Mouse (Mus musculus): ENCODE measurements at regions not wholly inside any gene's neighbourhood (a gene's known extent, or its start where the extent isn't known, plus 50 kb on each side); places are given as distances from the start of the nearest gene placed in this dataset.
A peak's percentile ranks its signal among the peaks of the same experiment; 100 is the strongest.

DNA sequence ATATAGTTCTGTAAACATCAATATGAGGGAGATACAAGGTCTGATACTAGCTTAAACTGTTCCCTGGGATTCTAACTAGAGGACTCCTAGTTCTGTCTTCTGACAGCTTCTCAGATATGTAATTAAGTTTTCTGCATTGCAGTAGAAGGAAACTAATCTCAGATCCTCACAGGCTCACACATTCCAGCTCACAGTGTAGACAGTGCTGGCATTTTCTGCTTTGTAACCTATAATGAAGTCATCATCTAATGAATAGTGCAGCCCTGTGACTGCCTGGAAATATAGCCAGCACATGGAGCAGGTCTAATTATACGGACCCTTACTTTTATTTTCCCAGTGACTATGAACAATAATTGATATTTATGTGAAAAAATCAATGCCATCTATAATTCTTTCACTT is 331.2 kb upstream of the Celf2 start:
- DNase-seq (ENCODE audit: low spot score in 2 of 2): no peak

DNA sequence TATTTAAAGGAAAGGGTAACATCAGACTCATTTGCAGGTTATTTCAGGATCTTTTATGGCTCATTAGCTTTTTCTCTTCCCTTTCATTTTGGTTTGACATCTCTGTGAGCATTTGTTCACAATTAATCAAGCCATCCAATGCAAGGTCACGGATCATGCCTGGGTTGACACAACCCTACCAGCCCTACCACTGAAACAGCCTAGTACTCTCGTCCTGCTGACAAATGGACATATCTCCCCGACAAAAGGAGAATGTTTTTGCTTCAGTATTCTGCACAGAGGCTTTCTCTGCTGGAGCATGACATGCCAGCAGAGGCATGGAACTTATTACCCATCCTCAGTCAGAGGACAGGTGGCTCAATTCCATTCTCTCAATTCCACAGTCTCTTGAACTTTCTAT is 328.5 kb upstream of the Celf2 start:
- no peak for DNase-seq (ENCODE audit: low spot score in 2 of 2)

DNA sequence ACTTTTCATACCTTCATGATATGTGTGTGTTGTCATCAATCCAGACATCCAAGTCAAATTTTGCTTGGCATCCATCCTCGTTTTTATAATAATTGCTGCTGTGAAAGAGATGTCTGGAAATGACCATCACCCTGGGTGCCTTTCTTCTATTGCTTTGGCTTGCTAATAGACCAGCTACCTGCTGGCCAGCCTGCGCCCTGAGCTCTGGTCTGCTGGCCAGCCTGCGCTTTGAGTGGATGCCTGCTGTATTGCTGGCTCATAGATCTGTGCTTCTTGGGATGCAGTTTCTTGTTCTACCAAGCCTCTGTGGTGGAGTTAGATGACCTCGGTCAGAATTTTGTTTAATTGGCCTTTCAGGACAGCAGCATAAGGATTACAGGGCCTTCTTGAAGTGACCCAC is 321.9 kb upstream of the Celf2 start:
- DNase-seq (ENCODE audit: low spot score in 2 of 2): no peak

DNA sequence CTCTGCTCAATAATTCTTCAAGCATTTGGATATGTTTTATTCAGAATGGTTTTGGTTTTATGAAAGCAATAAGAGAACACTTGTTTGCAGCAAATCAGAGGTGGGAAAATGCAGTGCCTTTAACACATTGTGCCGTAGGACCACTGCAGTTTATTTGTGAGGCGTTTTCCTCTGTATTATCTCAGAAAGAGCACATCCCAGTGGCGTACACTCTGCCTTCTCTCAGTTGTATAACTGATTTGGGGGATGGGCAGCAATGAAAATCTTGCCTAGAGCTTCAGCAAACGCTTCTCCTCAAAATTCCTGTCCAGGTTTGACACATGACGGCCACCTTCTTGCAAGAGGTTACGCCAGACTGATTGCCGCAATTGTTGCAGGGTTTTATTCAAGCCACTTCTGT is 316.9 kb upstream of the Celf2 start:
- DNase-seq (ENCODE audit: low spot score in 2 of 2): peak; percentile 24 to 46

DNA sequence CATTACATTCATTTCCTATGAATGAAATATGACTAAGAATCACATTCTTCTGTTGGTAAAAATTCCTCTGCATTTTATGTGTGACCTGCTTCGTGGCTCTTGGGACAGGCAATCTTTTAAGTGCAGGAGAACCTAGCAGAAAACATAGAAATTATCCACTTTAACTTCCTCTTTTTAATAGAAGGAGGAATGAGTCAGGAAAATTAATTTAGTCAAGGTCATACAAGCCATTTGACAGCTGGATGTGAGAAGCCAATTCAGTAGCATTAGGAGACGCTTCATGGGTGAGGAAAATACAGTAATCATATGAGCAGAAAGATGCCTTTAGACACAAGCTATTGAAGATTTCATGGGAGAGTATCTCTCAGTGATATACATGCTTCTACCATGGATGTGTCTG is 287.1 kb upstream of the Celf2 start:
- no peak for DNase-seq (ENCODE audit: low spot score in 2 of 2)

DNA sequence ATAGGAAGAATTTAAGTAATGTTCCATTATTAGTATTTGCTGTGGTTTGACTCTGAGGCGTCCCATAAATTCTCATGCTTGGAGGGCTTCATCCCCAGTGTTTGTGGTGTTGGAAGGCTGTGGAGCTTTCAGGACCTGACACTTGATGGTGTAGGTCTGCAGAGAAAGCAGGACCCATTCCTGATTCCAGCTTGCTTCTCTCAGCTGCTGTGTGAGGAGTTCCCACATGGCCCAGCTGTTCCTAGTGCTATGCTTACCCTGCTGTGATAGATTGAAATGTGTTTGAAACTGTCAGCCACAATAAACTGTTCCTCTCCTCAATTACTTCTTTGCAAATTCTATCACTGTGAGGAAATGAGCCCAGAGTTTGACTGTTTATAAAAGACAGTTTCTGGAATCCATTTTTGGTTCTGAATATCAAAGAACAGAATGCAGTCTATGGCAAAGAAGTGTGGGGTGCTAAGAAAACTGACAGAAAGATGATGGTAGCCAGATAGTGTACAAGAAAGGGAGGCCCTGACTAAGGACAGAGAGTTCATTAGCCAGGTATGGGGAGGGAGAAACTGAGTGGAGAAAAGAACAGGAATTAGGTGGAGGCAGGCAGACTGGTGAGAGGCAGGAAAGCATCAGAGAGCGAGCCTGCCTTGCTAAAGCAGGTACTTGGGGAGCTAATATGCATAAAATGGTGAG is 283.2 kb upstream of the Celf2 start:
- peak in 1 of 2 experiments; percentile 19 for DNase-seq (ENCODE audit: low spot score in 2 of 2)

DNA sequence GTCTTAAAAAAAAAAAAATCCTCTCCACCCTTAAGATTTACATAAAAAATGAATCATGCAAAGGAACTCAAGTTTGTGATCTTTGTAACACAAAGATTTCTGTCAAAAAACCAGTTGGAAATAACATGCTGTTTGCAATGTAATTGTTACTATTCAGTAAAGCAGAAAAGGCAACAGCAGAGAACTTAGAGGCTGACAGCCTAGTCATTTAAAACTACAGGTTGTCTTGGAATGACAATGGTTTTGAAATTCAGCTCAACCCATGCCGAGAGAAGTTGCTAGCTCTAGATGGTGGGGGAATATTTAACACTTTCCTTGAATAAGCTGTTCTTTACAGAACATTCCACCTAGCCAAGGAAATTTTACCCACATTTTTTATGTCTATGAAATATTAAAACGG is 269.2 kb upstream of the Celf2 start:
- no peak for DNase-seq (ENCODE audit: low spot score in 2 of 2)

DNA sequence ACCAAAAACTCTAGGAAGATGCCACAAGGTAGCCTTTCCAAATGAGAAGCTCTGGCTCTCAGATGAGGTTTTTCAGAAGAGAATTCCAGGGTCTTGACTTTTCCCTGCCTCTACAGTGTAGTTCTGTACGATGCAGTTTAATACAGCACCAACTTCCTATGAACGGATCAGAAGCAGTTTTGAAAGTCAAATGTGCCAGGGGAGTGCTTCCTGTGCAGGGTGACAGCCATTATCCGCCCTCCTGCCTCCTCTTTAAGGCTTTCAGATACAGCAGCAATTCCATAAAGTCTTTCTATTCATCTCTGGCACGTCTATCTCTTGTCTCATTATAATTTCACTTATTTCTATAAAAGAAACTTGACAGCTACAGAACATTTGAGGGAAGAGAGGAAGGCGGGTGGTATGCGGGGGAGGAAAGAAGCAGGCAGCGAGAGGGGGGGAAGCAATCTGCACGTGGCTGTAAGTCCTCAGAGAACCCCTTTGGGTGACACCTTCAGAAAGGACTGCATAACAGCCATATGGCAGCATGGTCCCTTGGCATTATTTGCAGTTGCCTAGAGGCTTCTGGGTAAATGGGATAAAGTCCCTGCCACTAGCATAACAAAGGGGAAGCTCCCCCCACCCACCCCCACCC is 224.9 kb upstream of the Celf2 start:
- peak; percentile 74 to 87 for DNase-seq (ENCODE audit: low spot score in 2 of 2)

DNA sequence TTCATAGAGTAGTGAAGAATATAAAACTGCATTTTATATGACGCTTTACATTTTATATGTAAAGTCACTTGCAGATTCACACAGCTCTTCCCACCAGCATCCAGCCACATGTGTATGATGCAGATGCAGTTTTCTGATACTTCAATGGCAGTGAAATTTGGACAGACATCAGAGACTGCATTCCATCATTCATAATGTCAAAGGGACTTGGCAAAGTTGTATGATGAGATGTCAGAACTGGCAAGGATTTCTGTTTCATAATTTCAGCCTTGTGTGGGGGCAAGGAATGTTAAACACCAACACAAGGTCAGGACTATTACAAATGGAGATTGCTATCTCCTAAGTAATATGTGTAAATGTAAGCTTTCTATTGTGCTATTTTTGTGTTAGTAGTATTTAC is 221.6 kb upstream of the Celf2 start:
- DNase-seq (ENCODE audit: low spot score in 2 of 2): no peak

DNA sequence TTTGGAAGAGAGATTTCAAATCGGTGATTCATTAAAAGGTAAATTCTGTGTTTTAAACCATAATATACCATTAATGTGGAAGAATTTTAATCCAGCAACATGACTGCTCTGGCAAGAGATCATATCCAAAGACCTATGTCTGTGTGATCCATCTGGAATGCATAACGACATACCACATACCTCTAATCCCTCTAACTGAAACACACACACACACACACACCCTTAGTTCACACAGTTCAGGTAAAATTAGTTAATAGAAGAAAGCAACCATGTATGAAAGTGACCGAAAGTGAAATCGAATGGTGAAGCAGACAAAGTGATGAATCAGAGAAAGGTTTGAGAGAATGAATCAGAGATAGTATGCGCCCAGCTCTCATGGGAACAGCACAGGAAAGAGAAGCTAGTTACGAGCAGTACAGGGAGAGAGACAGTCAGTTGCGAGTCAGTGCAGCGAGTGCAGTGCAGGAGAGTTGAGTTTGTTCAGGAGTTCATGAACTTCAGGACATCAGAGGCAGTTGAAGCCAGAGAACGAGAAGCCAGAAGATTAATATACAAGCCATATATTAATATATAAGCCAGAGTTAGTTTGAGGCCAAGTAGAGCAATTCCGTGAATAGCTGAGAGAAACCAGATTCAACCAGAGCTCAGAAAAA is 213.0 kb upstream of the Celf2 start:
- DNase-seq (ENCODE audit: low spot score in 2 of 2): no peak

DNA sequence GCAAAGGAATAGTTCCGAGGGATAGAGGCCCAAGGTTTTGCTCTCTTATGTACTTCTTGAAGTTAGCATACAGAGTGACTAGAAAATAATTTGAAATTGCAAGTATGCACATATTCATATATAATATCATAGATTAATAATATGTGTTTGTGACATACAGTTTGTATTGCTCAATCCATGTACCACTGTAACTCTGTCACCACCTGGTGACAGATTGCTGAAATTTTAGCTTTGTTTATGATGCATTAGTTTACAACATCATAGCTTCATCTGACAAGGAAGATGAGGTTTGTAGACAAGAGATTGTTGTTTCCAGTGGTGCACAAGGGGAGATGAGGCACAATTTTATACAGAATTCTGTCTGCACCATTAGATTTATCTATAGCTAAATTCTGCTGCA is 201.7 kb upstream of the Celf2 start:
- no peak for DNase-seq (ENCODE audit: low spot score in 2 of 2)

DNA sequence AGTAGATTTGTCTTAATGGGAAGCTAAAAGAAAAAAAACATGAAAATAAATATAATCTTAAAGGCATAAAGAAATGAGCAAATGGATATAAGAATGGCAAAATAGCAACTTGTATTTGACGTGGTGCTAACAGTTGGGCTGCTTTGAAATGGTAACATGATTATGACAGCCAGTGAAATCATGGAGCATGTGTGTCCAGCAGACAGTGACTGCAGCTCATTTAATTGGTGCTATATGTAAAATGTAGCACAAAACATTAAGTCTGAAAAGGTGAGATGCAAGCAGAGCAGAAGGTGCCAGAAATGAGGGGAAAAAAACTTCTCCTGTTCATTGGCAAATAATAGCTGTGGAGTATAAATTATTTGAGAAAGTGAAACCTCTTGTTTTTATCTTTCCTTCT is 201.1 kb upstream of the Celf2 start:
- no peak for DNase-seq (ENCODE audit: low spot score in 2 of 2)

DNA sequence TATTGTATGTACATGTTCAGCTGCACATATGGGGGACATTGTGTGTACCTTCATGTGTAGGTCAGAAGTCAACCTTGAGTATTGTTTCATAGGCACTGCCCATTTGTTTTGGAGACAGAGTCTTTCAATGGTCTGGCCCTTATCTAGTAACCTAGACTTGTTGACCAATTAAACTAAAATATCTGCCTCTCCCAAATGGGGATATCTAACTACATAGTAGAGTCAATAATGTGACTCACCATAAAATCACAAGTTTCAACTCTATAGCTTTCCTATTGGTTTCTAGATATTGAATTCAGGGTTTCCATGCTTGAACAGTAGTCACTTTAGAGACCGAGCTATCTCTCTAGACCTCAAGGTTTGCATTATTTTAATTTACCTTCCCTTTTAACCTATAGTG is 174.0 kb upstream of the Celf2 start:
- no peak for DNase-seq (ENCODE audit: low spot score in 2 of 2)

DNA sequence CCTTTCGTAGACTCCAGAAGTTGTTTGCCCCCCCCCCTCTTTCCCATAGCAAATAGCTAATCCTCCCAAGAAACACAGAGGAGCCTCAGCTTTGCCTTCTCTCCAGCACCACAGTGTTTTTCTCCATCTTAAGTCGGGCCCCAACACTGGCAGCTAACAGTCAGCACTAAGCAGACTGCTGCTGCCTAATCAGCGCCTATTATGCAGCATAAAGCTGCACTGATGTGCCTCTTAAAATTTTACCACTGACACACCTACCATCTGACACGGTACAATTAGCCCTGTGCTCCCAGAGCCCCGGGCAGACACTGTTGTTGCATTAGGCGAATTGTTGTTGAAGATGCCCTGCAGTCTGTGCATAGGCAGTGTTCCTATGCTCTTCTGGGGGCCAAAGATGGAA is 131.5 kb upstream of the Celf2 start:
- no peak for DNase-seq (ENCODE audit: low spot score in 2 of 2)

DNA sequence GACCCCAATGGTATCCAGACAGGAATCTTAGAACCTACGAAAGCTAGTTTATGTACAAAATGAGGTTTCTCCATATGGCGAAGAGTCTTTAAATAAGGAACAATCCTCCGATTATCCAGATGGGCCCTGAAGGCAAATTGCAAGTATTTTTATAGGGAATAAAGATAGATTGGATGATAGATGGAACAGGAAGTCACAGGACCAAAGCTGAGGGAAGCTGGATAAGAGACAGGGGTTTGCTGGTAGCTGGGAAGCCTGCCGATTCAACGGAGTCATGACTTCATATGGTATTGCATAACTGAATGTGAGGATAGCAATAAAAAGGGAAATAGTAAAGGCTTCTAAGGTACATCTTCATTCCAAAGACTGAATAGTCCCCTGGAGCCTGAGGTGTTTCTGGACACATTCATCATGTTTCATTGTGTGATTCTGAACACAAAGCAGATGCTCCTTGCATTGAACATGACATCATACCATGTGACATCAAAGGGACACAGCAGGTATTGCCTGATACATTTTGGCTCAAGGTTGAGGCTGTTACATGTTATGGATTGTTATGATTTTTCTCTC is 113.4 kb upstream of the Celf2 start:
- DNase-seq (ENCODE audit: low spot score in 2 of 2): peak; percentile 11 to 52

DNA sequence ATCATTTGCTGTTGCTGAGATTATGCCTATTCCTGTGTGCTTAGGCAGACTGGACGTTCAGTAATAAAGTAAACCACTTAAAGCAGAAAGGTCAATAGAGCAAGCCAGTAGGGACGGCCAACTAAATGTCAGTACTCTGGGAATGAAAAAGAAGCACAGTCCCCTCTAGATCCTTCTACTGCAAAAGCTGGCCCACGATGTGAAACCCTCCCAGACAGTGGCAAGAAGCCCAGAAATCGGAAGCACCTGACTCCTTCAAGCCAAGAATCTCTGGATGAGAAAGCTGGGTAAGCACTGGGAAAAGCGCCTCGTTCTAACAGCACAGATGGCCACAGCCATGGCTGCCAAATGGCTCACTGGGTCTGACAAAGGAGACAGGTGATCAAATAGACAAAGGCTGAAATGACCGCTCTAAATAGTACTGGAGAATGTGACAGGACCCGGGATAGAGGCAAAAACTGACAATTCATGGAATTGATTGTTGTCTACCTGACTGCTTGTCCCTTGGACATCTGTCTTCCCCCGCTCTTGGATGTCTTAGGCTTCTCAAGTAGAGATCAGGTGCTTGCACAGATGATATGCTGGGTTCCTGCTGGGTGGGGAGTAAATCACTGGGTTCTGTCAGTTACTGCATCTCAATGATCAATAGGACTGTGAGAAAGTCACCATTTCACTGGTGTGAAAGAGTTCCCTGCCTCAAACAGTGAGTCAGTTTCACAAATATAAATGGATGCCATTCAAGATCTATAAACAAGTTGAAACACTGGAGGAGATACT is 110.7 kb upstream of the Celf2 start:
- peak; percentile 65 to 85 for DNase-seq (ENCODE audit: low spot score in 2 of 2)

DNA sequence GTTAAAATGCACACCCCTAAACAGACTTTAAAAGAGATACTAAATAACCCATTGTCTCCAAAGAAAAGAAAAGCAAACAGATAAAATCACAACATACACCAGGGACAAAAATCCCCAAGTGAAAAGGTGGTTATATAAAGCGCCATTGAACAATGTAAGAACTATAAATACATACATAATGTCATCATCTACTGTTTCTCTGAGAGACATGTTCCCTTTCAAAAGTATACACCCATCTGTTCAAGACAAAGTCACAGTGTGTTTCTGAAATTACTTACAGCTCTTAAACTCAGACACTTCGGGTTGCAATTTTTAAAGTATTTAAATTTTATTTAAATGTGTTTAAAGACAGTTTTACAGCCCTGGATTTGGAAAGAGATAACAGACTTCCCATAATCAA is 68.8 kb upstream of the Celf2 start:
- DNase-seq (ENCODE audit: low spot score in 2 of 2): peak in 1 of 2 experiments; percentile 22

Data from frontal cortex, postnatal 36 days (tissue).